Mouse (Mus musculus) ES-E14 (cell line): Measurements from ENCODE around the gene Tas2r143.

Source experiments
- CHD2 ChIP-seq: IDR thresholded peaks from 2 replicates; pipeline ENCODE4 v1.6.1; 2014; ENCODE audit warnings: mild to moderate bottlenecking, low read depth, low read length, inconsistent platforms
- HCFC1 ChIP-seq: IDR thresholded peaks from 2 replicates; pipeline ENCODE4 v1.6.1; 2012; ENCODE audit warnings: low read length, inconsistent platforms, borderline replicate concordance; ENCODE audit not compliant: insufficient read depth
- MAFK ChIP-seq: IDR thresholded peaks from 2 replicates; pipeline ENCODE4 v1.6.1; 2014; ENCODE audit warnings: mild to moderate bottlenecking, low read depth, low read length, inconsistent platforms; ENCODE audit not compliant: insufficient read depth
- ZC3H11A ChIP-seq: IDR thresholded peaks from 2 replicates; pipeline ENCODE4 v1.6.1; 2012; ENCODE audit warnings: low read depth, mild to moderate bottlenecking, inconsistent platforms, low read length, borderline replicate concordance
- ZNF384 ChIP-seq: IDR thresholded peaks from 2 replicates; pipeline ENCODE4 v1.6.1; 2012; ENCODE audit warnings: low read depth, low read length, inconsistent platforms

DNA sequence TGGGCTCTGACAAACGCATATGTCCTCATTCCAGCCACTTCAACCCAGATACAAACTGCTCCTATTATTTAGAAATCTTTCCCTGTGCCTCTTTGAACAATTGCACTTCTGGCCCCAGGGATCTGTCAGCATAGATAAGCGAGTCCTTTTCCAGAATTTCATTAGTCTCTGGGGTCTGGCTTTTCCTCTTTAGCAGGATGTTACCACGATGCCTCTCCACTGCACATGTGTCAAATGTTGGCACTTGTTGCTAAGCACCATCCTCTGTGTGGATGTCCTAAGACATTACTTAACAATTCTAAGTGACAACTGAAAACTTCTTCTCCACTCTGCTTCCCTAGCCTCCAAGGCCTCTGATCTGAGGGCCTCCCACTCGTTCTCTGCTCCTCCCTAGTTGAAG lies 24.0 kb upstream of the Tas2r143 start:
- no peak for TF ChIP-seq HCFC1
- no peak for TF ChIP-seq MAFK
- no peak for TF ChIP-seq CHD2
- TF ChIP-seq ZNF384: no peak
- TF ChIP-seq ZC3H11A: no peak
